Mouse (Mus musculus) heart, embryonic 11.5 days (tissue): ENCODE measurements around the gene Dgkb. TPM values are rescaled to one million over a fixed set of nuclear protein-coding genes. Genes with fewer than 3 reads are reported as not detected.

Experiments
- ATAC-seq: fragments of 200-750 bp; cut with Nextera tagmentation; replicated peaks from 2 replicates; pipeline ENCODE4 v1.8.0; 2017; ENCODE audit warnings: moderate library complexity; ENCODE audit not compliant: insufficient number of reproducible peaks, low FRiP score, low TSS enrichment
- H3K27ac ChIP-seq: fragments of 300-500 bp; sonication (generic); 2 replicates; pipeline ENCODE4 v1.5.1; 2014; ENCODE audit warnings: mild to moderate bottlenecking, low read depth, low read length
- H3K27me3 ChIP-seq: fragments of 300-500 bp; sonication (generic); 2 replicates; pipeline ENCODE4 v1.6.1; 2014; ENCODE audit warnings: mild to moderate bottlenecking, low read length, mixed read lengths; ENCODE audit not compliant: control insufficient read depth, insufficient read depth
- H3K36me3 ChIP-seq: fragments of 300-500 bp; sonication (generic); 2 replicates; pipeline ENCODE4 v1.6.1; 2014; ENCODE audit warnings: mild to moderate bottlenecking, low read length, moderate library complexity, mixed read lengths; ENCODE audit not compliant: control insufficient read depth, insufficient read depth
- H3K4me1 ChIP-seq: fragments of 300-500 bp; sonication (generic); 2 replicates; pipeline ENCODE4 v1.6.1; 2014; ENCODE audit warnings: low read length; ENCODE audit not compliant: control insufficient read depth, insufficient read depth
- H3K4me2 ChIP-seq: fragments of 300-500 bp; sonication (generic); 2 replicates; pipeline ENCODE4 v1.6.1; 2014; ENCODE audit warnings: mild to moderate bottlenecking, moderate library complexity
- H3K4me3 ChIP-seq: fragments of 300-500 bp; sonication (generic); 2 replicates; pipeline ENCODE4 v1.5.1; 2014; ENCODE audit warnings: low read depth, low read length
- H3K9ac ChIP-seq: fragments of 300-500 bp; sonication (generic); 2 replicates; pipeline ENCODE4 v1.6.1; 2014; ENCODE audit warnings: mild to moderate bottlenecking, low read depth, low read length, moderate library complexity
- H3K9me3 ChIP-seq: fragments of 300-500 bp; sonication (generic); replicated peaks from 2 replicates; pipeline ENCODE4 v1.6.1; 2016; ENCODE audit warnings: low read length; ENCODE audit not compliant: control insufficient read depth
- WGBS: fragments of 180-500 bp; shearing (Covaris S2); extraction: QIAGEN DNeasy Blood & Tissue Kit; methylation state at CpG from one replicate; pipeline ENCODE4 v1.1.7; 2014; ENCODE audit not compliant: insufficient replicate concordance; 5-methylcytosine and 5-hydroxymethylcytosine counted together
- polyA plus RNA-seq: library from polyadenylated mRNA; unstranded; fragments of >200 nt; fragmentation: Nextera tagmentation; extraction: Ambion mirVana; gene quantifications from 2 replicates; pipeline ENCODE4 v1.2.1, GENCODE M21; 2014

The Dgkb gene
- polyA plus RNA-seq, 1 experiment from 2014 or later = not detected

- Histone ChIP-seq H3K36me3 (no peaks in the 10 kb centered on the region), H3K4me3 (no peak overlapping the region), H3K4me2 (no peak overlapping the region), H3K4me1 (no peaks in the 10 kb centered on the region), H3K27ac (no peak overlapping the region), H3K9me3 (no peaks in the 10 kb centered on the region), H3K9ac (no peak overlapping the region), H3K27me3 (no peaks in the 10 kb centered on the region)
- 43% methylated on average over 2 of the region's 2 CpGs for WGBS
- ATAC-seq = no peak
Measured at GRCm38 (mm10) chr12:37978498-37979187, 161.1 kb downstream of the Dgkb start.

- no peak for ATAC-seq
- 67% methylated on average over 1 of the region's 1 CpGs for WGBS
- no peak overlapping the region for H3K4me3 ChIP-seq
Measured at GRCm38 (mm10) chr12:37985352-37985751, 167.8 kb downstream of the Dgkb start.

GRCm38 (mm10) chr12:37988066-37988591 lies 170.6 kb downstream of the Dgkb start:
- no peak overlapping the region for H3K9ac ChIP-seq
- H3K4me2 ChIP-seq = no peak overlapping the region
- H3K9me3 ChIP-seq = no peaks in the 10 kb centered on the region
- ATAC-seq = no peak
- WGBS = 74% methylated on average over 1 of the region's 1 CpGs
- H3K4me1 ChIP-seq = no peaks in the 10 kb centered on the region
- H3K4me3 ChIP-seq = no peak overlapping the region
- no peak overlapping the region for H3K27ac ChIP-seq
- H3K36me3 ChIP-seq = no peaks in the 10 kb centered on the region
- H3K27me3 ChIP-seq = no peaks in the 10 kb centered on the region

More at GRCm38 (mm10) chr12:37985352-37985751, 167.8 kb downstream of the Dgkb start:
- Histone ChIP-seq H3K4me2 (no peak overlapping the region), H3K27me3 (no peaks in the 10 kb centered on the region), H3K9ac (no peak overlapping the region), H3K27ac (no peak overlapping the region), H3K36me3 (no peaks in the 10 kb centered on the region), H3K4me1 (no peaks in the 10 kb centered on the region), H3K9me3 (no peaks in the 10 kb centered on the region)

GRCm38 (mm10) chr12:37993221-37993620 lies 175.7 kb downstream of the Dgkb start:
- no peak for ATAC-seq
- H3K27ac ChIP-seq = no peak overlapping the region
- H3K9ac ChIP-seq = no peak overlapping the region
- H3K4me2 ChIP-seq = no peak overlapping the region
- WGBS = 73% methylated on average over 1 of the region's 1 CpGs
- no peak overlapping the region for H3K4me3 ChIP-seq
- no peaks in the 10 kb centered on the region for H3K9me3 ChIP-seq
- no peaks in the 10 kb centered on the region for H3K36me3 ChIP-seq
- H3K27me3 ChIP-seq = no peaks in the 10 kb centered on the region
- H3K4me1 ChIP-seq = no peaks in the 10 kb centered on the region

- ATAC-seq = no peak
- Histone ChIP-seq H3K4me1 (no peaks in the 10 kb centered on the region), H3K27ac (no peak overlapping the region), H3K9me3 (no peaks in the 10 kb centered on the region), H3K4me3 (no peak overlapping the region), H3K27me3 (no peaks in the 10 kb centered on the region), H3K9ac (no peak overlapping the region), H3K4me2 (no peak overlapping the region), H3K36me3 (no peaks in the 10 kb centered on the region)
- 75% methylated on average over 6 of the region's 6 CpGs for WGBS
Measured at GRCm38 (mm10) chr12:37996417-37996946, 179.0 kb downstream of the Dgkb start.

- Histone ChIP-seq H3K9ac (no peak overlapping the region), H3K4me1 (no peaks in the 10 kb centered on the region), H3K27ac (no peak overlapping the region), H3K36me3 (no peaks in the 10 kb centered on the region), H3K4me2 (no peak overlapping the region), H3K4me3 (no peak overlapping the region), H3K27me3 (no peaks in the 10 kb centered on the region), H3K9me3 (no peaks in the 10 kb centered on the region)
- WGBS = 80% methylated on average over 4 of the region's 4 CpGs
- ATAC-seq = no peak
Measured at GRCm38 (mm10) chr12:38017674-38018073, 200.1 kb downstream of the Dgkb start.

- WGBS = 79% methylated on average over 5 of the region's 5 CpGs
- no peaks in the 10 kb centered on the region for H3K9me3 ChIP-seq
- no peak overlapping the region for H3K27ac ChIP-seq
- H3K4me1 ChIP-seq = no peaks in the 10 kb centered on the region
- ATAC-seq = no peak
- H3K9ac ChIP-seq = no peak overlapping the region
- H3K36me3 ChIP-seq = no peaks in the 10 kb centered on the region
- no peak overlapping the region for H3K4me3 ChIP-seq
- H3K4me2 ChIP-seq = no peak overlapping the region
- no peaks in the 10 kb centered on the region for H3K27me3 ChIP-seq
Measured at GRCm38 (mm10) chr12:38047256-38047655, 229.7 kb downstream of the Dgkb start.

GRCm38 (mm10) chr12:38088224-38088623 lies 270.7 kb downstream of the Dgkb start:
- Histone ChIP-seq H3K36me3 (no peaks in the 10 kb centered on the region), H3K27me3 (no peaks in the 10 kb centered on the region), H3K4me2 (no peak overlapping the region), H3K9me3 (no peaks in the 10 kb centered on the region), H3K4me3 (no peak overlapping the region), H3K9ac (no peak overlapping the region), H3K27ac (no peak overlapping the region), H3K4me1 (no peaks in the 10 kb centered on the region)
- ATAC-seq = no peak
- WGBS = 78% methylated on average over 3 of the region's 3 CpGs

- Histone ChIP-seq H3K27me3 (no peaks in the 10 kb centered on the region), H3K9ac (no peak overlapping the region), H3K36me3 (no peaks in the 10 kb centered on the region), H3K4me1 (no peaks in the 10 kb centered on the region), H3K4me3 (no peak overlapping the region), H3K4me2 (no peak overlapping the region), H3K27ac (no peak overlapping the region), H3K9me3 (no peaks in the 10 kb centered on the region)
- WGBS = 72% methylated on average over 3 of the region's 3 CpGs
- no peak for ATAC-seq
Measured at GRCm38 (mm10) chr12:38111928-38112327, 294.4 kb downstream of the Dgkb start.
